Mouse (Mus musculus) embryonic stem cell, embryonic (primary cell): ENCODE results near the gene Aldh6a1.

Experiments used
- CTCF ChIA-PET, 4 experiments: fragments of 300-600 bp in 2 of 4; fragments of 350-600 bp in 2 of 4; sonication (Branson Sonifier 250); formaldehyde crosslinking; loops; one replicate each; lab custom pipeline; 2022; ENCODE audit warnings: inconsistent platforms in 2 of 4; lab: Charles Lee
- POLR2A ChIA-PET, 4 experiments: fragments of 300-600 bp in 2 of 4; fragments of 350-600 bp in 2 of 4; sonication (Branson Sonifier 250); formaldehyde crosslinking; loops; one replicate each; lab custom pipeline; 2022; ENCODE audit warnings: antibody characterized with exemption in 4 of 4, inconsistent platforms in 1 of 4; lab: Charles Lee

Aldh6a1 gene

DNA sequence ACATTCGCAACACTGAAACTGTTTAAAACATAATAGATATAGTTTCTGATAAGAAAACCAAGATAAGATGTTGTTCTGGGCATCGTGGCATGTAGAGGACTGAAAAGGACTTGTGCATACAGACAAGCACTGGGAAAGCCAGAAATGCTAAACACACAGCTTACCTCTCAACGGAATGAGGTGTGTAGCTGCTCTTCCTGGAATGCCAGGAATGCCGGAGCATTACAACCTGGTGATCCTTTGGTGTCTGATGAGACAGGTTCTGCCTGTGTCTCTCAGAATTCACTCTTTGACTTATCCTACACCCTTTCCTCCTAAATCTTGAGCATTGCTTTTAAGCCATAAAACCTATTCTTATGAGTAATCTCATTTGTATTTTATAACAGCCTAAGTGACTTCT is 8.3 kb downstream of the Aldh6a1 start:
- ChIA-PET CTCF (interaction anchor here in 1 of 4 experiments (0.6 kb wide), 1 partner anchor 713 kb away, joined by 3 read pairs; no protein-coding TSS in a partner anchor), POLR2A (interaction anchor here in 2 of 4 experiments (0.6 to 5.2 kb wide), 16 partner anchors 8 to 126 kb away, joined by 3 to 45 read pairs (median 4); partner anchors contain the start of genes Aldh6a1 (in 2 of the 2), Lin52 (in 2 of the 2), Bbof1 (in 1 of the 2) and Entpd5 (in 1 of the 2))

- CTCF ChIA-PET = no interaction called here
- POLR2A ChIA-PET = interaction anchor here in 1 of 4 experiments (5.0 kb wide), 1 partner anchor 12 kb away, joined by 22 read pairs; the partner anchor contains the start of genes Aldh6a1 and Lin52
Observed at GRCm38 (mm10) chr12:84438697-84439096, 12.1 kb downstream of the Aldh6a1 start.

DNA sequence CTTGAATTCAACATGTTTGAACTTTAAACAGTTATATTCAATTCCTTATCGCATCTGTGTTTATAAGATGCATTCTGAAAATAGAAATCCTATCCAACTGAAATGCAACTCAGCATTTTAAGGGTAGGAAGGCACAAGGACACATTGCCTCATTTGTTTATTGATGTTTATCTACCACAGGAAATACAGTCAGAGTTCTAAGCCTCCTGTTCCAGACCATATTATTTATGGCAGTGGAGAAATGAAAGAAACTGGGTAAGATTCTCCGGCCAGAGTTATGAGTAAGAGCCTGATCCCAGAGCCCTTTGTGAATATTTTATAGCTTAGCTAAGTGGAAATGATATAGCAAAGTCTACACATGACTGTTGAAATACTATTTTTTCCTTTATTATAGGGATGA is 21.0 kb downstream of the Aldh6a1 start:
- ChIA-PET CTCF (no interaction called here), POLR2A (interaction anchor here in 3 of 4 experiments (0.5 to 1.0 kb wide), 3 partner anchors 13 to 104 kb away, joined by 3 to 4 read pairs (median 3); partner anchors contain the start of genes Aldh6a1 (in 1 of the 3), Lin52 (in 1 of the 3) and Rnf113a2 (in 1 of the 3))

DNA sequence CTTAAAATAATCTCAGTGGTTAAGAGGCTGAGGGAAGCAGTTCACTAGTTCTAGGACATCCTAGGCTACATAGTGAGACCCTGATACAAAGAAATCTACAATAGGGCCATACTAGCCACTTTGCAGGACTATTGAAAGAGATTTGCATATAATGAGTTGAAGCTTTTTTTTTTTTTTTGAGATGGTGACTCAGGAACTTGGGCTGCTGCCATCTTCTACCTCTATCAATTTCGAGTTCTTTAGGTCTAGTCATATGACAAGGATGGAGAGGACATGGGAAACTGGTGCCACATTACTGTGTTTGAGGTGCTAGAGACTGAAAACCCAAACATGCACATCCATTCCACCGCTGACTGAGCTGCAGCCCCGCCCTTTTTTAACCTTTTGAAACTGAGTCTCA is 26.8 kb downstream of the Aldh6a1 start:
- POLR2A ChIA-PET = interaction anchor here in 2 of 4 experiments (1.1 to 2.1 kb wide), 2 partner anchors 18 to 27 kb away, joined by 5 to 8 read pairs; partner anchors contain the start of genes Aldh6a1 (in 1 of the 2) and Lin52 (in 1 of the 2)
- CTCF ChIA-PET = interaction anchor here in 2 of 4 experiments (0.6 to 0.7 kb wide), 3 partner anchors 12 to 1659 kb away, joined by 3 to 6 read pairs (median 5); no protein-coding TSS in a partner anchor

DNA sequence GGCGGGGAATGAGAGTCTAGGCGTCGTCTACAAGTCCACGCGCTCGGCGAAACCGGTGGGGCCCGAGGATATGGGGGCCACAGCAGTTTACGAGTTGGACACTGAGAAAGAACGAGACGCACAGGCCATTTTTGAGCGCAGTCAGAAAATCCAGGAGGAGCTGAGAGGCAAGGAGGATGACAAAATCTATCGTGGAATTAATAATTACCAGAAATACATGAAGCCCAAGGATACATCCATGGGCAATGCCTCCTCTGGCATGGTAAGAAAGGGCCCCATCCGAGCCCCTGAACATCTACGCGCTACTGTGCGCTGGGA is 33.2 kb downstream of the Aldh6a1 start:
- POLR2A ChIA-PET = interaction anchor here (0.6 to 4.7 kb wide), 30 partner anchors 8 to 1888 kb away, joined by 3 to 32 read pairs (median 4); partner anchors contain the start of genes Aldh6a1 (in 4 of the 4), Lin52 (in 4 of the 4), Bbof1 (in 3 of the 4) and Entpd5 (in 3 of the 4)
- CTCF ChIA-PET = interaction anchor here (0.6 to 1.0 kb wide), 5 partner anchors 10 to 402 kb away, joined by 3 to 11 read pairs (median 3); no protein-coding TSS in a partner anchor

- ChIA-PET POLR2A (interaction anchor here (0.6 to 4.7 kb wide), 40 partner anchors 8 to 1889 kb away, joined by 3 to 32 read pairs (median 3); partner anchors contain the start of genes Aldh6a1 (in 4 of the 4), Bbof1 (in 4 of the 4), Entpd5 (in 4 of the 4) and Lin52 (in 4 of the 4)), CTCF (interaction anchor here (0.5 to 1.0 kb wide), 6 partner anchors 10 to 402 kb away, joined by 3 to 11 read pairs (median 3); no protein-coding TSS in a partner anchor)
Observed at GRCm38 (mm10) chr12:84416834-84417604, 33.8 kb downstream of the Aldh6a1 start, which contains the start of gene Rnf113a2. Gene Rnf113a2 (plus strand): TSS chr12:84417196.

DNA sequence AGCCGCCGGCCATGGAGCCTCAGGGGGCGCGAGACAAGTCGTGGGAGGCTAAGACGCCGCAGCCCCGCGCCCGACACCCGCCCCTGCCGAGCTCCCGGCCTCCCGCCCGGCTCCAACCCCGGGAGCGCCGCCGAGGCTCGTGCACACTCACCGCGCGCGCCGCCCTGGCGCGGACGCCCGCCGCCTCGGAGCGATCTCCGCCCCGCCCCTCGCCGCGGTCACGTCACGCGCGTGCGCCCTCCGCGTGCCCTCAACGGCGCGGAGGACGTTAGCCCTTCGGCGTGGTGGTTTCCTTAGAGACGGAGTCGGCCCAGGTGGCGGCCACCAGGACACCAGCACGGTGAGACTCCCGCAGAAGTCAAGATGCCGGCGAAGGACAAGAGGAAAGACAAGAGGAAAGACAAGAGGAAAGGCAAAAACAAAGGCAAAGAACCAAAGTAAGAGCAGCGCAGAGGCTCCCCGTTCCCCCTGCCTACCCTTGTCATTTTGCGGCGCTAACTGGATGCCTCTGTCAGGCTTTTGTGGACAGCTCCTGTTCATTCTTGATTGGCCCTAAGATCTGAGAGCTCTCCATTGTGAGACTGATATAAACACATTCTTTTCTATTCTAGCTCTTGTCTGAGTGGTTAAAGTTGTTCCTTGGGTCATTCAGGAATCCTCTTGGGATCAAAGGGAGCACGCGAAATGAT is 41.8 kb downstream of the Aldh6a1 start, which contains the start of the genes Entpd5 and Bbof1:
Gene Entpd5, minus strand, starts transcription at position 211 of the 689 bp plus-strand sequence.
Gene Bbof1, plus strand, starts transcription at position 253 of the 689 bp plus-strand sequence.
- POLR2A ChIA-PET = interaction anchor here (0.6 to 2.2 kb wide), 25 partner anchors 8 to 363 kb away, joined by 3 to 17 read pairs (median 4); partner anchors contain the start of genes Rnf113a2 (in 4 of the 4), Aldh6a1 (in 3 of the 4), Lin52 (in 3 of the 4) and Abcd4 (in 1 of the 4)
- CTCF ChIA-PET = interaction anchor here in 1 of 4 experiments (1.0 kb wide), 1 partner anchor 154 kb away, joined by 3 read pairs; no protein-coding TSS in a partner anchor

- ChIA-PET POLR2A (interaction anchor here in 3 of 4 experiments (0.7 to 2.2 kb wide), 18 partner anchors 9 to 363 kb away, joined by 3 to 17 read pairs (median 4); partner anchors contain the start of genes Aldh6a1 (in 3 of the 3), Lin52 (in 3 of the 3), Rnf113a2 (in 3 of the 3) and Abcd4 (in 1 of the 3)), CTCF (interaction anchor here in 1 of 4 experiments (1.0 to 1.2 kb wide), 2 partner anchors 9 to 154 kb away, joined by 3 read pairs; partner anchors contain the start of gene Rnf113a2)
Observed at GRCm38 (mm10) chr12:84407874-84408818, 42.7 kb downstream of the Aldh6a1 start.

- CTCF ChIA-PET = interaction anchor here in 2 of 4 experiments (0.6 to 1.2 kb wide), 5 partner anchors 10 to 233 kb away, joined by 3 read pairs; partner anchors contain the start of genes Aldh6a1 (in 1 of the 2), Lin52 (in 1 of the 2), Rnf113a2 (in 1 of the 2) and Vrtn (in 1 of the 2)
- POLR2A ChIA-PET = interaction anchor here in 2 of 4 experiments (1.2 to 1.7 kb wide), 2 partner anchors 9 to 90 kb away, joined by 3 to 6 read pairs; partner anchors contain the start of genes Rnf113a2 (in 1 of the 2) and Zfp410 (in 1 of the 2)
Observed at GRCm38 (mm10) chr12:84407259-84407658, 43.5 kb downstream of the Aldh6a1 start.

GRCm38 (mm10) chr12:84404541-84404940 is 46.3 kb downstream of the Aldh6a1 start:
- CTCF ChIA-PET = interaction anchor here in 3 of 4 experiments (0.6 to 0.7 kb wide), 3 partner anchors 104 to 158 kb away, joined by 3 to 6 read pairs (median 5); no protein-coding TSS in a partner anchor
- POLR2A ChIA-PET = interaction anchor here in 3 of 4 experiments (0.5 to 1.7 kb wide), 5 partner anchors 8 to 110 kb away, joined by 3 to 7 read pairs (median 5); partner anchors contain the start of genes Aldh6a1 (in 1 of the 3), Lin52 (in 1 of the 3) and Zfp410 (in 1 of the 3)

DNA sequence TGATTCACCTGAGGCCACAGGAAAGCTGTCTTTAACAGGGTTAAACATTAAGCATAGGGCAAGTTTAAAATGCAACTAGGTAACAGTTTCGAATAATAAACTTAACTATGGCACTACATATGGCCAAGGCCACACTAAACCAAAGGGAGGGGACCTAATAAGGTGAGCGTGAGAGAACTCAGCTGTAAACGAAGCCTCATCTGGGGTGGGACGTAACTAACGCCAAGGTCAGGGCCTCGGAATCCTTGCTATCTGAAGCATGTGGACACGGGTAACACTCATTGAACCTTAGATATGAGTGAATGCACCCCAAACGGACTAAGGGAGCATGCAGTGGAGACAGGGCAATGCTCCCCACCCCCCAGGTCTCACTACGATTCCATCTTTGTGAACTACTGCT is 47.9 kb downstream of the Aldh6a1 start:
- ChIA-PET POLR2A (interaction anchor here in 1 of 4 experiments (0.5 kb wide), 1 partner anchor 12 kb away, joined by 4 read pairs; no protein-coding TSS in a partner anchor), CTCF (interaction anchor here in 1 of 4 experiments (0.6 kb wide), 1 partner anchor 901 kb away, joined by 4 read pairs; no protein-coding TSS in a partner anchor)

- CTCF ChIA-PET = interaction anchor here in 1 of 4 experiments (1.0 kb wide), 1 partner anchor 14 kb away, joined by 3 read pairs; no protein-coding TSS in a partner anchor
- POLR2A ChIA-PET = interaction anchor here in 2 of 4 experiments (0.9 to 2.1 kb wide), 3 partner anchors 13 to 25 kb away, joined by 3 to 6 read pairs (median 3); partner anchors contain the start of gene Rnf113a2 (in 1 of the 2)
Observed at GRCm38 (mm10) chr12:84400653-84401052, 50.2 kb downstream of the Aldh6a1 start.

- ChIA-PET POLR2A (interaction anchor here in 2 of 4 experiments (0.9 to 2.1 kb wide), 5 partner anchors 9 to 83 kb away, joined by 3 to 6 read pairs (median 4); partner anchors contain the start of genes Bbof1 (in 1 of the 2), Entpd5 (in 1 of the 2), Rnf113a2 (in 1 of the 2) and Zfp410 (in 1 of the 2)), CTCF (interaction anchor here in 1 of 4 experiments (0.6 kb wide), 1 partner anchor 179 kb away, joined by 5 read pairs; no protein-coding TSS in a partner anchor)
Observed at GRCm38 (mm10) chr12:84400068-84400467, 50.7 kb downstream of the Aldh6a1 start.

DNA sequence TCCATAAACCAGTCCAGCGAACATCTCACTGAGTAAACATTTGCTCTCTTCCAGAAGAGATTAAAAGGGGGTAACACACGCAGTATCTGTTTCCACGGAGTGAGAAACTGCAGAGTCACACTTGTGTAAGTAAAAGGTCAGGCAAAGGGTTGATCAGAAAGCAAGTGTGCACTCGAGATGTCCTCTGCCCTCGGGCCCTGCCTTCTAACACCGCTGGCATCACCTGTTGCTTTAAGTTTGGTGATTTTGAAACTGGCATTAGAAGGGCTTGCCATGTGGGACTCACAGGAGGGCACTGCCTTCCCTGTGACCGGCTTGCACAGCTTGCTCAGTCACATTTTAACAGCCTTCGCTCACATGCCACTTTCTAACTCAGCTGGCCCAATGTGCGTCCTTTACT is 51.1 kb downstream of the Aldh6a1 start:
- ChIA-PET POLR2A (interaction anchor here in 2 of 4 experiments (1.0 to 2.1 kb wide), 3 partner anchors 10 to 83 kb away, joined by 4 to 6 read pairs (median 6); partner anchors contain the start of genes Bbof1 (in 1 of the 2), Entpd5 (in 1 of the 2) and Zfp410 (in 1 of the 2)), CTCF (interaction anchor here in 1 of 4 experiments (0.6 kb wide), 1 partner anchor 180 kb away, joined by 5 read pairs; no protein-coding TSS in a partner anchor)

DNA sequence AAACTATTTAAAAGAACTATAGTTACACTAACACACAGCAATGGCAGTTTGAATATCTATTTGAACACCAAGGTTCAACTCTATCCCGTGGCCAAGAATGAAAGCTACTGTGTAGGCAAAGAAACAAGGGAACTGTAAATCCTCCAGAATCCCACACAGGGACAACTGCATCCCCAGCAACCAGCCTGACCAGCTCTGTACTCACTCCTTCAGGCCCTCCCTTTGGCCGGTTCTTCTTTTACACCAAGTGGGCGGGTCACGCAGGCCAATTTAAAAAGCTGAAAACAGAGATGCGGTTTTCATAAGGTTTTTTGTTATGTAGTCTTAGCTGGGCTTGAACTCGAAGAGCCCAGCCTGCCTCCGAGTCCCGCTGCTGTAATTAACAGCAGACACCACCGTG is 51.7 kb downstream of the Aldh6a1 start:
- CTCF ChIA-PET = no interaction called here
- POLR2A ChIA-PET = interaction anchor here in 2 of 4 experiments (1.0 to 2.1 kb wide), 3 partner anchors 10 to 82 kb away, joined by 4 to 6 read pairs (median 6); partner anchors contain the start of genes Bbof1 (in 1 of the 2), Entpd5 (in 1 of the 2) and Zfp410 (in 1 of the 2)
